Mouse (Mus musculus) lung, postnatal 0 days (tissue): Measurements from ENCODE around the gene Gpatch8. TPM values are rescaled to one million over a fixed set of nuclear protein-coding genes. Genes with fewer than 3 reads are reported as not detected.
A peak's percentile ranks its signal among the peaks of the same experiment; 100 is the strongest.

Experiments used
- ATAC-seq: fragments of 200-750 bp; cut with Nextera tagmentation; 2 replicates; pipeline ENCODE4 v1.8.0; 2017; ENCODE audit warnings: moderate library complexity
- DNase-seq: peaks from one replicate; pipeline ENCODE4 v3.0.0-alpha.2; 2016; ENCODE audit warnings: low spot score
- H3K27ac ChIP-seq: fragments of 300-500 bp; sonication (generic); 2 replicates; pipeline ENCODE4 v1.5.1; 2014; ENCODE audit warnings: antibody characterized with exemption, mild to moderate bottlenecking, low read length, mixed read lengths
- H3K27me3 ChIP-seq: fragments of 300-500 bp; sonication (generic); replicated peaks from 2 replicates; pipeline ENCODE4 v1.6.1; 2014; ENCODE audit warnings: low read length, mixed read lengths; ENCODE audit not compliant: insufficient read depth
- H3K36me3 ChIP-seq: fragments of 300-500 bp; sonication (generic); 2 replicates; pipeline ENCODE4 v1.6.1; 2014; ENCODE audit warnings: low read length, mixed read lengths; ENCODE audit not compliant: insufficient read depth
- H3K4me1 ChIP-seq: fragments of 300-500 bp; sonication (generic); 2 replicates; pipeline ENCODE4 v1.6.1; 2014; ENCODE audit warnings: antibody characterized with exemption, low read depth, low read length, mixed read lengths; ENCODE audit not compliant: insufficient read depth
- H3K4me2 ChIP-seq: fragments of 300-500 bp; sonication (generic); replicated peaks from 2 replicates; pipeline ENCODE4 v1.6.1; 2014; ENCODE audit warnings: low read depth, mild to moderate bottlenecking, low read length, moderate library complexity, mixed read lengths
- H3K4me3 ChIP-seq: fragments of 300-500 bp; sonication (generic); 2 replicates; pipeline ENCODE4 v1.5.1; 2014; ENCODE audit warnings: low read depth, low read length
- H3K9ac ChIP-seq: fragments of 300-500 bp; sonication (generic); replicated peaks from 2 replicates; pipeline ENCODE4 v1.6.1; 2014; ENCODE audit warnings: low read depth, mild to moderate bottlenecking
- H3K9me3 ChIP-seq: fragments of 300-500 bp; sonication (generic); 2 replicates; pipeline ENCODE4 v1.6.1; 2016; ENCODE audit warnings: low read length, mixed read lengths
- CTCF ChIP-seq: IDR thresholded peaks from 2 replicates; pipeline ENCODE4 v1.5.1; 2016; ENCODE audit warnings: antibody characterized with exemption, mild to moderate bottlenecking
- EP300 ChIP-seq: IDR thresholded peaks from 2 replicates; pipeline ENCODE4 v1.6.1; 2016; ENCODE audit warnings: antibody characterized with exemption, mild to moderate bottlenecking, control low read depth
- WGBS: fragments of 180-500 bp; shearing (Covaris S2); extraction: QIAGEN DNeasy Blood & Tissue Kit; methylation state at CpG from one replicate; pipeline ENCODE4 v1.1.7; 2014; 5-methylcytosine and 5-hydroxymethylcytosine counted together
- polyA plus RNA-seq: library from polyadenylated mRNA; unstranded; fragments of >200 nt; fragmentation: Nextera tagmentation; extraction: Ambion mirVana; gene quantifications from 2 replicates; pipeline ENCODE4 v1.2.1, GENCODE M21; 2015

The Gpatch8 gene
- polyA plus RNA-seq, 1 experiment from 2014 or later: 25.3 TPM

- no peaks in the 10 kb centered on the region for H3K9me3 ChIP-seq
- peak overlapping the region; percentile 99 for H3K4me2 ChIP-seq
- H3K27ac ChIP-seq: peak overlapping the region; percentile 66
- TF ChIP-seq EP300 (no peak), CTCF (no peak)
- peak; percentile 32 for ATAC-seq
- H3K4me3 ChIP-seq: peak overlapping the region; percentile 78
- H3K27me3 ChIP-seq: no peaks in the 10 kb centered on the region
- no peak for DNase-seq
- no peaks in the 10 kb centered on the region for H3K36me3 ChIP-seq
- peak overlapping the region; percentile 50 for H3K9ac ChIP-seq
- H3K4me1 ChIP-seq: peaks cover 11% of the 10 kb centered on the region
- 1% methylated on average over 33 of the region's 49 CpGs for WGBS
Measured at GRCm38 (mm10) chr11:102446581-102447461, 109.4 kb downstream of the Gpatch8 start.

- peak overlapping the region; percentile 66 for H3K27ac ChIP-seq
- ATAC-seq (peak; percentile 29), DNase-seq (peak; percentile 82)
- WGBS: 2% methylated on average over 6 of the region's 7 CpGs
- peaks cover 11% of the 10 kb centered on the region for H3K4me1 ChIP-seq
- peak; percentile 43; the same call in 1 of the 2 replicates for TF ChIP-seq EP300
- TF ChIP-seq CTCF: no peak
- H3K9me3 ChIP-seq: no peaks in the 10 kb centered on the region
- H3K4me3 ChIP-seq: peak overlapping the region; percentile 78
- H3K36me3 ChIP-seq: peaks cover 4% of the 10 kb centered on the region; the same call in 1 of the 2 replicates
- 0 out of 2 replicates have a peak overlapping the region, but pooled peaks have one; percentile 50 for H3K9ac ChIP-seq
- H3K27me3 ChIP-seq: no peaks in the 10 kb centered on the region
- peak overlapping the region; percentile 99 for H3K4me2 ChIP-seq
Measured at GRCm38 (mm10) chr11:102445891-102446361, 110.3 kb downstream of the Gpatch8 start.

GRCm38 (mm10) chr11:102445264-102445890, 110.8 kb downstream of the Gpatch8 start:
- DNase-seq (peak; percentile 86), ATAC-seq (peak; percentile 78)
- peak overlapping the region; percentile 66 for H3K27ac ChIP-seq
- 17% methylated on average over 9 of the region's 10 CpGs for whole genome bisulfite sequencing
- TF ChIP-seq CTCF (no peak), EP300 (no peak)
- no peaks in the 10 kb centered on the region for H3K9me3 ChIP-seq
- H3K4me3 ChIP-seq: no peak overlapping the region; the same call in 1 of the 2 replicates
- peak overlapping the region; percentile 99 for H3K4me2 ChIP-seq
- H3K4me1 ChIP-seq: peaks cover 11% of the 10 kb centered on the region
- no peak overlapping the region for H3K9ac ChIP-seq
- no peaks in the 10 kb centered on the region for H3K27me3 ChIP-seq
- peaks cover 4% of the 10 kb centered on the region; the same call in 1 of the 2 replicates for H3K36me3 ChIP-seq

- H3K36me3 ChIP-seq: peaks cover 4% of the 10 kb centered on the region; the same call in 1 of the 2 replicates
- H3K4me1 ChIP-seq: peaks cover 11% of the 10 kb centered on the region
- H3K9me3 ChIP-seq: no peaks in the 10 kb centered on the region
- no peak overlapping the region for H3K9ac ChIP-seq
- no peak for DNase-seq
- no peak for TF ChIP-seq EP300
- no peak for TF ChIP-seq CTCF
- no peak overlapping the region; the same call in 1 of the 2 replicates for H3K27ac ChIP-seq
- H3K4me3 ChIP-seq: no peak overlapping the region
- no peaks in the 10 kb centered on the region for H3K27me3 ChIP-seq
- no peak for ATAC-seq
- WGBS: 21% methylated on average over 6 of the region's 6 CpGs
- no peak overlapping the region for H3K4me2 ChIP-seq
Measured at GRCm38 (mm10) chr11:102444781-102445180, 111.4 kb downstream of the Gpatch8 start.

- H3K4me2 ChIP-seq: no peak overlapping the region
- H3K9me3 ChIP-seq: no peaks in the 10 kb centered on the region
- peaks cover 11% of the 10 kb centered on the region for H3K4me1 ChIP-seq
- ATAC-seq (no peak), DNase-seq (no peak)
- H3K4me3 ChIP-seq: no peak overlapping the region
- 63% methylated on average over 3 of the region's 3 CpGs for WGBS
- TF ChIP-seq CTCF (no peak), EP300 (no peak)
- H3K9ac ChIP-seq: no peak overlapping the region
- H3K36me3 ChIP-seq: peaks cover 4% of the 10 kb centered on the region; the same call in 1 of the 2 replicates
- no peaks in the 10 kb centered on the region for H3K27me3 ChIP-seq
- no peak overlapping the region for H3K27ac ChIP-seq
Measured at GRCm38 (mm10) chr11:102444321-102444720, 111.9 kb downstream of the Gpatch8 start.

- no peak overlapping the region for H3K4me3 ChIP-seq
- DNase-seq (no peak), ATAC-seq (no peak)
- TF ChIP-seq EP300 (no peak), CTCF (no peak)
- no peak overlapping the region for H3K9ac ChIP-seq
- WGBS: 68% methylated on average over 12 of the region's 12 CpGs
- H3K36me3 ChIP-seq: peaks cover 4% of the 10 kb centered on the region; the same call in 1 of the 2 replicates
- no peaks in the 10 kb centered on the region for H3K9me3 ChIP-seq
- no peak overlapping the region for H3K4me2 ChIP-seq
- H3K4me1 ChIP-seq: peaks cover 11% of the 10 kb centered on the region
- H3K27ac ChIP-seq: no peak overlapping the region
- H3K27me3 ChIP-seq: no peaks in the 10 kb centered on the region
Measured at GRCm38 (mm10) chr11:102443740-102444139, 112.5 kb downstream of the Gpatch8 start.
